Mouse (Mus musculus) kidney, postnatal 25 days (tissue): ENCODE measurements around the gene Gm21969.
A peak's percentile ranks its signal among the peaks of the same experiment; 100 is the strongest.

ENCODE experiments used
- DNase-seq, 2 experiments: peaks; one replicate each; pipeline ENCODE4 v3.0.0; 2021; ENCODE audit warnings: mixed read lengths in 2 of 2

Gene Gm21969

DNA sequence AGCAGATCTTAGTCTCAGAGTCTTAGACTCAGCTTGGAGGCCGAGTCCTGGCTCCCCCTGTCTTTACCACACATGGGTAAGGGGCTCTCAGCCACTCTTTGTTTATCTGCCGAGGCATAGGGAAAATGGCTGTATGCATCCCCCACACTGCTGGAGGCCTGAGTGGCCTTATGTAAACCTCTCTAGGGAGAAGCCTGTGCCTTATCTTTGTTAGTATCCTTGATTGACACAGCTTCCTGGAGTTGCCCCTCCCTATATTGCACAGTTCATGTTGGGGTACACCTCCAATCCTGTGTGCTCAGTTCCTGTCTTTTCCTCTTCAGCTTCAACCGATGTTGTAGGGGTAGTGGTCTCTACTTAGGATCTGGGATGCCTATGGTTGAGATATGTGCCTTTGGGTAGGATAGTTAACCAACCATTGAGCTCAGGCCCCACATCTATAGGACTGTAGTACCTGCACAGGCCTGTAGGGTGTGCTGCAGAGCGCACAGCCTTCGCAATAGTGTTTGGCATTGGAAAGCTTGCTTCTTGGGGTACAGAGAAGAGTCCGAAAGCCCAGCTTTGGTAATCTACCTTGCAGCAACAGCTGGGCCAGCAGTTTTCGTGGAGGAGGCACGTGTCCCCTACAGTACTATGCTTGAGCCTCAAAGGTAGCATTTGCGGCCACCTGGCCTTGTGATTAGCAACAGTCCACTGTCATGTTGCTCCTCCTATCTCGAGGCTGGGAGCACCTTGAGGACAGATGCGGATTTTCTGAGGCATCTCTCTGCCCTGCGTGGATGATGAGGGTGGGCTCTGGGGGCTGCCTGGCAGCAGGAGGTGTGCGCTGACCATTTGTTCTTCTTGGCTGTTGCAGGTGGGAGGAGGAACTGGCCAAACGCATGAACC is at the start of gene Gm21969:
Gm21969 (plus strand) TSS at position 830 of the 888 bp plus-strand sequence.
- DNase-seq, result peak in 1 of 2 experiments; percentile 69

DNA sequence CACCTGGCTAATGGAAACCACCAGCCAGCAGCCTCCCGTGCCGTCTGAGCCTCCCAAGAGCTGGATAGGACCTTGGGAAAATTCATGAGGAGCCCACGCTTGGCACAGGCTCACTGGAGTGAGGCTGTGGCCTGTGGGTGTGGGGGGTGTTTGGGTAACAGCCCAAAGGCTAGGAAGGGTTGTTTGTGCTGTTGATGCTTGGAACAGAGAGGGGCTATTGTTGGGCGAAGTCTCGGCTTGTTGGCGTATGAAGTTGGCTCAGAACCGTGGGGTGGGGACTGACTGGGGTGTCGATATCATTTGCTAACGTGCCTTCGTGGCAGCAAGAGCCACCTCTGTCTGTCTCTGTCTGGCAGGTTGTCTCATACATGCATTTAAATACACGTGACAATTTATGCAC is 47.8 kb upstream of the Gm21969 start:
- DNase-seq, result no peak

DNA sequence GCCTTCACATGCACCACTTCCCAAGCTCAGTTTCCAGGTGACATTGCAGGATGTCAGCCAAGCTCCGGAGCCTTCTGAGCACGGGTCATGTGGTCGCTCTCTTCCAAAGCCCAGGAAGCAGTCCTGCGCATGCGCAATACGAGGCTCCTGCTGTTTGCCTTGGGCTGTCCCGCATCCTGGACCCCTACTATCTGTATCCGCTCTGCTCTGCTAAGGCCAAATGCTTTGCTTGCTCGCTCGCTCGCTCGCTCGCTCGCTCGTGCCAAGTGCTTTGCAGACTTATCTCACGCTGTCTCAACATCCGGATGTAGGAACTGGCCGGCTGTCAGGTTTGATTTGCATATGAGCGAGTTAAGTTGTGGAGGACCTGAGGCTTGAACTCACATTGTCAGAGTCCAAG is 47.0 kb upstream of the Gm21969 start:
- peak; percentile 33 to 48 for DNase-seq

- no peak for DNase-seq
Observed at GRCm38 (mm10) chr4:139568361-139568760, 34.6 kb upstream of the Gm21969 start.

DNA sequence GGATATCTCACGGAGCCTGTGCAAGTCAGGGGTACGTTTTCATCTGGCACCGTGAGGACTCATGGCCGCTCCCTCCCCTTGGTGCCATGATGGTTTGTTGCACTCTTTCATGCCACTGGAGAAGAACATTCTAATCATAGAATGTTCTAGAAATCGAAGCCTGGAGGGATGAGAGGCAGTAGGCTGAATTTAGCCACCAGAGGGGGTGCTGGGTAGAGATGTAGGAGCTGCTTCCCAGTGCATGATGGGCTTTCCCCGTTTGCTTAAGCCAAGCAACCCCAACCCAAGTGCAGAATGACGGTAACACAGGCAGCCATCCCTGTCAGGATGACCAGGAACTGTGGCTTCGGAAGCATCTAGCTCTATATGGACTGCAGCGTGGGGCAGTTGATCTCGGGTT is 32.2 kb upstream of the Gm21969 start:
- peak in 1 of 2 experiments; percentile 45 for DNase-seq

DNA sequence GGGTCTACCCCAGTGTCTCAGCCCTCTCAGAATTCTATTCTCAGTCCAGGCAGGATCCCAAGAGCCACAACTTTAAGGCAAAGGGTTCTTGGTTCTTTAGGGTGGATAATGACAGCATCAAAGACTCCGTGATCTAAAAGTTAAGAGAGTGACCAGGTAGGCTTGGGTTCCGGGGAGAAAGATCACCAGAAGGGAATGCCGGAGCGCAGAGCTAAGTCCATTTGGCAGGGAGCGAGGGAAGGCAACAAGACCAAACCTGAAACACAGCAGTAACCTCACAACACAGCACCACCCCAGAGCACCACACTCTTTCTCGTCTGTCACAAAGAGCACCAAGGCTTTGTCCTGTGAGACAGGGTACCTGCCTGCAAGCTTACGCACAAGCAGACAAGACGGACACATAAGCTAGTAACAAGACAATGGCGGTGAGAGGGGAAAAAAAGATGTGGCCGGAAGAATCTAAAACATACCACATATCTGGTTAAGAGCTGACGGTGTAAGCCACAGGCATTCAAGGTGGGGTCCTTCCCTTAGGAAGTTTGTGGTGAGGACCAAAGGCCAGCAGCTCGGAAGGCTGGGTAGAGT is 30.0 kb upstream of the Gm21969 start:
- DNase-seq, result no peak

- DNase-seq, result peak; percentile 100
Observed at GRCm38 (mm10) chr4:139574156-139574798, 28.7 kb upstream of the Gm21969 start.

- peak; percentile 38 to 73 for DNase-seq
Observed at GRCm38 (mm10) chr4:139574799-139575672, 27.9 kb upstream of the Gm21969 start.

DNA sequence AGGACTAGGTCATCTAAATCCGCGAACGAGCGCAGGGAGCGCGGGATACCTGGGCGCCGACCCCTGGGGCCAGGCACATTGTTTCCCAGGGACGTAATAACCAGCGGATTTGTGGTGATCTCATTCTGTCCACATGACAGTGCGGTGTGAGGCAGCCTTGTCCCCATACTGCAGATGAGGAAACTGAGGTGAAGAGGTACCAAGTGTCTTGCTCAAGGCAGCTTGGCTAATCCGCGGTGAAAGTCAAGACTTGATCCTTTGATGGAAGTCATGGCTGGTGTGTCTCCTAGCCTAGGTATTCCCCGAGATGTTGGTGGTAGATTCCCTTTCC is 27.3 kb upstream of the Gm21969 start:
- no peak for DNase-seq

DNA sequence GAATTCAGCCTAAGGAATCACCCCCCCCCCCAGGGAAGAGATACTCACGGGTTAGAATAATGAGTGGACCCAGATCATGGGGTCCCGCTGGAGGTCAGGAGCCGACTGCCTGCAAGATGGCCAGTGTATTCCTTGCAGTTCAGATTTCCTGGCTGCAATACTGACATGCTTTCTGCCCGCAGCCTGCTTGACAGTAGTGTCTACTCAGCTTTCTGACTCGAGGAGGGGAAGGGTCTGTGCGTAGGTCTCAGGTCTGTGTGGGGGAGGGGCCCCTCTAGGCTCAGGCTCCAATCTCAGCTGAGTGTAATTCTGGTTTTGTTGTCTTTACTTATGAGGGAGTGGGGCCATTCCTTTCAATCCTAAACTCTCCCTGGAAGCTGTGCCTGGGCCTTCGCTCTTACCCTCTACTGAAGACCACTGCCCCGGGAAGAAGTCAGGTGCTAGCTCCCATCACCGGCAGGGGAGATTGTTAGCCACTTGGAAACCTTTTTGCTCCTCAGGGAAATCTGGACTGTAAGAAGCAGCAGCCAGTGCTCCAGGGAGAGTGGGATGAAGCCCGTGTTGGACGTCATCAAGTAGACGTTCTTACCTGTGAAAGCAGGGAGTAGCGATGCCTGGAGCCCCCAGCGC is 26.6 kb upstream of the Gm21969 start:
- DNase-seq, result no peak

GRCm38 (mm10) chr4:139577006-139577405 is 26.0 kb upstream of the Gm21969 start:
- no peak for DNase-seq

DNA sequence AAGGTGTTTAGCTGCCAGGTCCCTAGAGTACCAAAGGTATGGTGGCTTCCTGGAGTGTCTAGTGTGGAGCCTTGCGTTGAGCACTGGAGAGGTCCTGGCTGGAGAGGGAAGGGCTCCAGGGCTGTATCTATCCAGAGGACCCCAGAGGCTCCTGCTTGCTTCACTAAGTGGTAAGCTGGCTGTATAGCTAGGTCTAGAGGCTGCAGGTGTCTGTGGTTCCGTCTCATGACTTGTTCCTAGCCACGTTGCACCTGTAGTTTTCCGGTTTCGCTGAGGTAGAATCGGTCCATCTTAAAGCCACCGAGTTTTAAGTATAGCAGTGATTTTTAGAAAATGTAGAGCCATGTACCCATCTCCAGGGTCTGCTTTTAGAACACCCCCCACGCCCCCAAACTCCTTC is 24.6 kb upstream of the Gm21969 start:
- DNase-seq, result no peak

DNA sequence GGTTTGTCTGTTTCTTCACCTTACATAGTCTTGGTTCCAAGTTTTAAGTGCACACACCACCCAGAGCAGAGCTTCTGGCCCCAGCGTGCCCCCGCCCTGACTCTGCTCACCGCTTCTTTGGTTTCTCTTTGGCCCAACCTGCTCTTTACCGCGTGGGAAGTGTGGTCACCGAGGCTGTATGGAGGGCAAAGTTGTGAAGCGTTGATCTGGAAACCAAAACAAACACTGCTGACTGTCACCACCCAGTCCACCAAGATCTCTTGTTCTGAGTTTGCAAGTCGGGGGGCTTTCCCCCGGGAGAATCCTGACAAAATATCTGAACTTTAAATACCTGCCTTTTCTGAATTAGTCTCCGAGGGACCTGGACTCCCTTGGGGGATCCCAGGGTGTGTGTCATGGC is 24.0 kb upstream of the Gm21969 start:
- no peak for DNase-seq

- no peak for DNase-seq
Observed at GRCm38 (mm10) chr4:139579466-139579865, 23.5 kb upstream of the Gm21969 start.

DNA sequence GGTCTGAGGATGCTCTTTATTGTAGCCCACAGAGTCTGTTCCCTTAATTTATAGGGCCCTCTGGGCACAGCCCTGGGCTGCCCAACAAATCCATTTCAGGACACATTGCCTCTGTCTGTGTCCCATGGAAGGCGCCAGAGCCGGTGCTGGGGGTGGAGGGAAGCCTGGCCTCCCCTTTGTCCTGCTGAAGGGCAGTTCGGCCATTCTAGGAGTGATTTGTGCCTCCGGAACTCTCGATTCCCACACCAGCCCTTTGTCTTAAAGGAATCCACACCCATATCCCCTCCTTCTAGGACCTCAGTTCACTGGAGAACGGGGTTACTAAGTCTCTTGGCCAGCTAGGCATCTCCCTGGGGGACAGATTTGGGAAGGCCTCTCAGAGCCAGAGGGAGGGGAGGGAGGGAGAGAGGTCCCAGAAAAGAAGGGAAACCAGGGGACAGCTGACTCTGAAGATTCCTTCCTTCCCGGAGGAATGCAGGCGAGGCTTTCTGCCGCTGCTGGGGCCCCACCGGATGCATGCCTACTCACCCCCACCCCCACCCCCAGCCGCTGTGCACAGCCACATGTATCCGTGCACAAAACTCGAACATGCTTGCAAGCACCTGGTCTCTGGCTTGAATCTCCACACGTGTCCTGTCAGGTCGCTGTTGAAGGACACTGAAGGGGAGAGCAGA is 22.2 kb upstream of the Gm21969 start:
- peak; percentile 68 to 78 for DNase-seq

DNA sequence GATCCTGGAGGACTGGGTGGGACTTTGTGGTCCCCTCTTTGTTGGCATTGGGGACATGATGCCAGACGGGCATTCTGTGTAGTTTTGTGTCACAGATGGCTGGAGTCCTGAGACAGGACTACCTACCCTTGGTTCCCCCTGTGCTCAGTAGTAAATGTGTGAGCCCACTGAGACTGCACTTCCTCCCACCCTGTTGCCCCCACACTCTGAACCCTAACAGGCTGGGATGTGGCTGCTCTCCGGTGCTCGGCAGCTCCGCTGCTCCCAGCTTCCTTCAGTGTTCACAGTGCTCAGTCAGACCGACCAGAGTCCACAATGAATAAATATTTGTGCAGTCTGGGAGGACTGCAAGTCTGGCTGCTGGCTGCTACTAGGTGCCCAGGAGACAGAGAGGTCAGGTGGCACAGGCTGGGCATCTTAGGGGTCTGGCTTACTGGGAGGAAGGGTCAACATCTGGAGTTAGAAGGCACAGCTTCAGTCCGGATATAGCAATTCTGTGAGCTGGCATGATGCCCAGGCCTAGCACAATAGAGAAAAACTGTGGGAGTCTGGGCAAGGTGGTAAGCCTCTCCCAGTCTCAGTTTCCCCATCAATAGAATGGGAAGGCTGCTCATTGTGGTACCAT is 21.4 kb upstream of the Gm21969 start:
- peak; percentile 70 to 82 for DNase-seq

DNA sequence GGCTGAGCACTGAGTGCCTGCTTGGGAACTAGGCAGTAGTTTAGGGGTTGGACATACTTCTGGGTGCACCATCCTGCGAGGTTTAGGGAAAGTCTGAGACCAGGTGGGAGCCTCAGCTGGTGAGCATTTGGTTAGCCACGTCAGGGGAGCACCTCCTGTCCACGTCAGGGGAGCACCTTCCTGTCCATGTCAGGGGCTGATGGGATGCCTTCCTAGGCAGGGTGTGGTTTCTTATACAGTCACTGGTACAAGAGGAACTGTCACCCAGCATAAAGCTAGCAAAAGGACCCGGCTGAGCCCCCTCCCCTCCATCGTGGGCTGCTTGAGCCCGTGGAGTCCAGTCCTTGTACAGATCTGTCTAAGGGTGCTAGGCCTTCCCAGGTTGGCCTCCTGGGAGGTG is 20.6 kb upstream of the Gm21969 start:
- no peak for DNase-seq

DNA sequence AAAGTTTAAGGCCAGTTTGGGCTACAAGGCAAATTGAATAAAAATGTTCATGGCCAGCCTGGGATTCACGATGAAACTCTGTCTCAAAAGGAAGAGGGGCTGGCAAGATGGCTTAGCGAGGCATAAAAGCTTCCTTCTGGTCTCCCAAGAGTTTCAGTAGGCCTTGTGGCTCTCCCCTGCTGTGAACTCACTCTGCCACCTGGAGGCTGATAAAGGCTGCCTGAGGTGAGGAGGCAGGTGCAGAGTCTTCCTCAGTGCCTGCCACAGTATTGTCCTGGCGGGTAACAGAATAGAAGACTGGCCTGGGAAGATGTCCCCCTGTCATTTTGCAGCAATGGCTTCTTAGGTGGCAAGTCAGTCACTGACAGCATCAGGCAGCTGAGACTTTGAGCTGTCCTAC is 20.1 kb upstream of the Gm21969 start:
- DNase-seq, result no peak

DNA sequence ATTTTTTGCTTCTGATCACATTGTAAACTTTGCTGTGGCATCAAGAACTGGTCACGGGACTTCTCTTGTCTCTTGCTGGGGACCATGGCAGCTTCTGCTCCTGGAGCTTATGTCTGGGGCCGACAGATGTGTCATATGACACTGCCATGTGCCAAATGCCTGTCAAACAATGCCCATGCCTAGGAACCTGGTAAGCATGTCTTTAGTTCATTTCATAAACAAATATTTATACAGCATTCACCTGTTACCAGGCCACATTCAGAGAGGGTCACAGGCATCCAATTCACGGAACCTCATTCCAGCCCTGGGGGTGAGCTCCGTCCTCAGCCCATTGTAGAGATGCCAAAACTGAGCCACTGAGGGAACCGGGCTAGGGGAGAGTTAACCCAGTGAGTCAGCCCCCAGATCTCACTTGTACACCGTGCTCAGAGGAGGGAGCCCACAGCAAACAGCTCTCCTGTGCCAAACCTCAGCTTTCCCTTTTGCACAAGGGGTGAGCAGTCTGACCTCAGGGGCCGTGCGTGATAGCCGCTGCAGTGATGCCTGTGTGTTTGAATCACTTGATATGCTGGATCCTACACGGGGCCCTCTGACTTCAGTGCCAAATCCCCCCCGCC is 19.2 kb upstream of the Gm21969 start:
- no peak for DNase-seq

- DNase-seq, result peak in 1 of 2 experiments; percentile 62
Observed at GRCm38 (mm10) chr4:139584704-139585103, 18.3 kb upstream of the Gm21969 start.

GRCm38 (mm10) chr4:139585713-139586112 is 17.3 kb upstream of the Gm21969 start:
- no peak for DNase-seq
